Mouse (Mus musculus) hindbrain, postnatal 0 days (tissue): ENCODE measurements around the gene 6430628N08Rik. TPM values are rescaled to one million over a fixed set of nuclear protein-coding genes. Genes with fewer than 3 reads are reported as not detected.
A peak's percentile ranks its signal among the peaks of the same experiment; 100 is the strongest.

Experiments used
- ATAC-seq: fragments of 200-750 bp; cut with Nextera tagmentation; 2 replicates; pipeline ENCODE4 v1.8.0; 2017; ENCODE audit warnings: mild to moderate bottlenecking, moderate TSS enrichment, moderate library complexity
- DNase-seq: peaks from one replicate; pipeline ENCODE4 v3.0.0-alpha.2; 2015; ENCODE audit warnings: low spot score
- H3K27ac ChIP-seq: fragments of 300-500 bp; sonication (generic); 2 replicates; pipeline ENCODE4 v1.5.1; 2014; ENCODE audit warnings: mild to moderate bottlenecking
- H3K27me3 ChIP-seq: fragments of 300-500 bp; sonication (generic); 2 replicates; pipeline ENCODE4 v1.6.1; 2014; ENCODE audit warnings: low read length, mixed read lengths; ENCODE audit not compliant: insufficient read depth
- H3K36me3 ChIP-seq: fragments of 300-500 bp; sonication (generic); 2 replicates; pipeline ENCODE4 v1.6.1; 2014; ENCODE audit warnings: low read length, mixed read lengths; ENCODE audit not compliant: insufficient read depth
- H3K4me1 ChIP-seq: fragments of 300-500 bp; sonication (generic); 2 replicates; pipeline ENCODE4 v1.6.1; 2014; ENCODE audit warnings: antibody characterized with exemption, low read length, mixed read lengths; ENCODE audit not compliant: insufficient read depth
- H3K4me2 ChIP-seq: fragments of 300-500 bp; sonication (generic); 2 replicates; pipeline ENCODE4 v1.6.1; 2014; ENCODE audit warnings: low read depth, mild to moderate bottlenecking, low read length, moderate library complexity, mixed read lengths
- H3K4me3 ChIP-seq: fragments of 300-500 bp; sonication (generic); 2 replicates; pipeline ENCODE4 v1.5.1; 2014; ENCODE audit warnings: low read length
- H3K9ac ChIP-seq: fragments of 300-500 bp; sonication (generic); replicated peaks from 2 replicates; pipeline ENCODE4 v1.6.1; 2014; ENCODE audit warnings: mild to moderate bottlenecking, low read length, moderate library complexity, mixed read lengths
- H3K9me3 ChIP-seq: fragments of 300-500 bp; sonication (generic); 2 replicates; pipeline ENCODE4 v1.6.1; 2016; ENCODE audit warnings: low read length, mixed read lengths
- CTCF ChIP-seq: IDR thresholded peaks from 2 replicates; pipeline ENCODE4 v1.5.1; 2016; ENCODE audit warnings: antibody characterized with exemption, control low read depth, low read depth
- WGBS: fragments of 180-500 bp; shearing (Covaris S2); extraction: QIAGEN DNeasy Blood & Tissue Kit; methylation state at CpG from one replicate; pipeline ENCODE4 v1.1.7; 2014; 5-methylcytosine and 5-hydroxymethylcytosine counted together
- polyA plus RNA-seq: library from polyadenylated mRNA; unstranded; fragments of >200 nt; fragmentation: Nextera tagmentation; extraction: Ambion mirVana; gene quantifications from 2 replicates; pipeline ENCODE4 v1.2.1, GENCODE M21; 2015
- total RNA-seq: library from RNA; depleted of rRNA; stranded (reverse); fragments of >200 nt; gene quantifications from 2 replicates; pipeline ENCODE4 v1.2.3, GENCODE M21; 2014

6430628N08Rik gene
- total and polyA plus RNA-seq, 2 experiments from 2014 or later, result 0.16 to 0.49 TPM

DNA sequence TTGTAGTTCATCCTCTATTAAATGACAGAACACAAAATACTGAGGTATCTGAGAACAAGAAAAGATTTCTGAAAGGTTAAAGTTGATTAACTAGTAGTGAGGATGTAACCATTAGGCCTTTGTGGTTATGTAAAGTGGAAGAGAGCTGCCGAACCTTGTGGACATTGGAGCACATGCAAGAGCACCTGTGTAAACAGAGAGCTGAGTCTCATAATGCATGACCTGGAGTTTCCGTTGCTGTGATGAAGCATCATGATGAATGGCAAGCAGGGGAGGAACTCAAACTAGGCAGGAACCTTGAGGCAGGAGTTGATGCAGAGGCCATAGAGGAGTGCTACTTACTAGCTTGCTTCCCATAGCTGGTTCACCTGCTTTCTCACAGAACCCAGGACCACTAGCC, 39.8 kb upstream of the 6430628N08Rik start:
- Histone ChIP-seq H3K4me1 (peaks cover 7% of the 10 kb centered on the region), H3K27me3 (no peaks in the 10 kb centered on the region), H3K9me3 (no peaks in the 10 kb centered on the region), H3K27ac (no peak overlapping the region), H3K9ac (no peak overlapping the region), H3K36me3 (no peaks in the 10 kb centered on the region), H3K4me3 (no peak overlapping the region), H3K4me2 (no peak overlapping the region)
- WGBS, result 68% methylated on average over 2 of the region's 2 CpGs
- no peak for TF ChIP-seq CTCF
- no peak for DNase-seq
- no peak for ATAC-seq

DNA sequence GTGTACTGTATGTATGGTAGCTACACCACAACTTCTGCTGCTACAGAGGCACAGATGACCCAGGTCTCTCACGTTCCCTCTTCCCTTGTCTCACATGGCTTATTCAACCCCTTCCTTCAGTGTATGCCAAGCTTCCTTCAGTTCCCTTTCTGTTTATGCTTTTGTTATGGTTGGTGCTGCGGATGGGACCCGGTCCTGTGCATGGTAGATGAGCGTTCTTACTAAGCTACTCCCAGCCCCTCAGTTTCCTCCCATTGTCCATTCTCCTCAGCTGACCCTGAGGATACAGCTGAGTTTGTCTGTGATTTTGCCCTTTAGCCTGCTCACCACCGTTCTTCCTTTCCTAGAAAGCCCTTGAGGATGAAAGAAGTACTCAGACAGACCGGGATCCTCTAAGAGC, 38.9 kb upstream of the 6430628N08Rik start:
- Histone ChIP-seq H3K4me3 (no peak overlapping the region), H3K4me1 (peaks cover 12% of the 10 kb centered on the region), H3K36me3 (no peaks in the 10 kb centered on the region), H3K9me3 (no peaks in the 10 kb centered on the region), H3K9ac (no peak overlapping the region), H3K27me3 (no peaks in the 10 kb centered on the region), H3K4me2 (no peak overlapping the region), H3K27ac (no peak overlapping the region)
- DNase-seq, result no peak
- TF ChIP-seq CTCF, result no peak
- WGBS, result 85% methylated on average over 6 of the region's 6 CpGs
- ATAC-seq, result no peak

DNA sequence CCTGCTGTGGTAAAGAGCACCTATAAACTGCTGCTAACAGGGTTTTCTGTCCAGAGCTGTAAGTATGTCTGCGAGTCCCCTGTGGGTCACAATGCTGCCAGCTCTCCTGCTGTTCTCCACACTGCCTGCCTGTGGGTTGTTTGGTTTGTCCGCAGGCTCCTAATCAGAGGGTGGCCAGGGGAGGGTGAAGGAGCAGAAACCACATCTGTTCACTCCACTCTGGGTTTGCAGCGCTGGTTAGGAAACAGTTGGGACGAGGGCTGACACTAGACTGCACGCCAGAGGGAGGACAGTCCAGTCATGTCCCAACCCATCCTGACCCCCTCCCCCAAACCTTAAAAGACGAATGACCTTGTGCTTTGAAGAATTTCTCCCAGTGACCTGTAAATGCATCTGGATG, 35.4 kb upstream of the 6430628N08Rik start:
- WGBS, result 42% methylated on average over 6 of the region's 6 CpGs
- H3K4me1 ChIP-seq, result peaks cover 12% of the 10 kb centered on the region
- ATAC-seq, result no peak
- H3K27me3 ChIP-seq, result no peaks in the 10 kb centered on the region
- H3K27ac ChIP-seq, result peak overlapping the region; percentile 16; the same call in 1 of the 2 replicates
- H3K36me3 ChIP-seq, result no peaks in the 10 kb centered on the region
- H3K4me2 ChIP-seq, result no peak overlapping the region
- DNase-seq, result no peak
- TF ChIP-seq CTCF, result no peak
- no peaks in the 10 kb centered on the region for H3K9me3 ChIP-seq
- H3K4me3 ChIP-seq, result no peak overlapping the region
- no peak overlapping the region for H3K9ac ChIP-seq

DNA sequence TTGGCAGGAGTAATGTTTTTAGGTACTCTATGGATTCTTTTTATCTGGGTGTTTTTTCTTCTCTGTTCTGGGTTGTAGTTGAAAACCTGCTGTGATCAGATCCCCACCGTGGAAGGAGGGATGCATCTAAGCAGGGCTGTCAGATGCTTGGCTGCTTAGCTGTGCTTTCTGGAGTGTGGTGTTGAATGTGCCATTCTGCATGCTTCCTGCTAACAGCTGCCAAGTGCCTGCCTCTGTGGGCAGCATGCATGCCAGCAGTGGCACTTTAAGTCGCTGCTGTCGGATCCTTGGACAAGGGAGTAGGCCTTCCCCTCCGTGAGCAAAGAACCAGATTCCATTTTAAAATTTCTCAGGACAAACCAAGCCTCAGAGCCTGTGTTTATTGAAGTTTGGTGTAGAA, 34.9 kb upstream of the 6430628N08Rik start:
- H3K9me3 ChIP-seq, result no peaks in the 10 kb centered on the region
- WGBS, result 20% methylated on average over 4 of the region's 4 CpGs
- no peak overlapping the region for H3K9ac ChIP-seq
- H3K4me3 ChIP-seq, result no peak overlapping the region
- DNase-seq, result peak; percentile 71
- no peak for TF ChIP-seq CTCF
- peak; percentile 62; the same call in 1 of the 2 replicates for ATAC-seq
- no peaks in the 10 kb centered on the region for H3K36me3 ChIP-seq
- H3K4me2 ChIP-seq, result no peak overlapping the region
- H3K27ac ChIP-seq, result no peak overlapping the region; the same call in 1 of the 2 replicates
- no peaks in the 10 kb centered on the region for H3K27me3 ChIP-seq
- peaks cover 12% of the 10 kb centered on the region for H3K4me1 ChIP-seq

DNA sequence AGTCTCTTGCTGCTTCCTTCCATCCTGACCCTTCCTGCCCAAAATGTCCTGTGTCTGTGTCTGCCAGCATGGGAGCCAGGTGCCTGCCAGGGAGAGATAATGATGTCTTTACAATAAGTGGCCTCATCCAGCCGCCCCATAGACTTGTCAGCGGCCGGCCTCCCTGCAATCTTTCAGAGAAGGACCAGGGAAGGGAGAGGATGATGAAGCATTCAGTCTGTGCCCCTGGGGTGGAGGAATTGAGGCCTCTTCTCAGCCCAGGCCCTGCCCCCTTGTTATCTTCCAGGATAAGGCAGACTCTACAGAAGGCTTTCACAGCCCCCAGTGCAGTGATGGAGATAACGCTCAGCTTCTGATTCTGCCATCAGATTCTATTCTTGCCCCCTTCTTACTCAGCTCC, 34.2 kb upstream of the 6430628N08Rik start:
- ATAC-seq (no peak), DNase-seq (no peak)
- Histone ChIP-seq H3K4me3 (no peak overlapping the region), H3K27ac (no peak overlapping the region), H3K9ac (no peak overlapping the region), H3K27me3 (no peaks in the 10 kb centered on the region), H3K4me1 (peaks cover 12% of the 10 kb centered on the region), H3K4me2 (no peak overlapping the region), H3K9me3 (no peaks in the 10 kb centered on the region), H3K36me3 (0 out of 2 replicates have a peak, but pooled peaks cover 3% of the 10 kb centered on the region)
- WGBS, result 38% methylated on average over 4 of the region's 4 CpGs
- no peak for TF ChIP-seq CTCF

DNA sequence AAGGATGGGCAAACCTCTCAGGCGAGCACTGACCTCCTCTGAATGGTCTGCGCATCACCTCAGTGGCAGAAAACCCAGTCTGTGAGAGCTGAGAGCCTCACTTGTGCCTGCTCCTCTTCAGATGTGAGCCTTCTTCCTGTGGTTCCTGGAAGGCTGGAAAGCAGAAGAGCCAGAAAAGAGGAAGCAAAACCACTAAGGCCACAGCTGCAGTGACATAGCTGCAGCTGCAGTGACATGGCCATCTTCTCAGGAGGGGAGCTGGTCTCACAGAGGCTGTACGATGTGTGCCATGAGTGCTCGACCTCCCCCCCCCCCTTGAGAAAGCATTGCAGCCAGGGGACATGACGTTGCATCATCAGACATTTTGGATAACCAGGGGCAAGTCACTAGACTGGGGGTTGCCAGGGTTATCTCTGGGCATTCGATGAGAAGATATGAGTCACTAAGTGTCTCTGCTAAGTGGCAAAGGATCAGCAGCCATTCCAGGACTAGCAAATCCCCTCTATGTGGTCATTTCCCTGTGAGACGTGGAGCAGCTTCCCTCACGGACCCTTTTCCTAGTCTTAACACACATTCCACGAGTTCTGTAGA, 33.1 kb upstream of the 6430628N08Rik start:
- no peak overlapping the region for H3K27ac ChIP-seq
- no peak for TF ChIP-seq CTCF
- no peak overlapping the region for H3K9ac ChIP-seq
- no peaks in the 10 kb centered on the region for H3K27me3 ChIP-seq
- H3K4me2 ChIP-seq, result no peak overlapping the region
- DNase-seq, result no peak
- no peak overlapping the region for H3K4me3 ChIP-seq
- no peak for ATAC-seq
- no peaks in the 10 kb centered on the region for H3K9me3 ChIP-seq
- 79% methylated on average over 9 of the region's 9 CpGs for WGBS
- H3K4me1 ChIP-seq, result peaks cover 12% of the 10 kb centered on the region
- 0 out of 2 replicates have a peak, but pooled peaks cover 5% of the 10 kb centered on the region for H3K36me3 ChIP-seq

DNA sequence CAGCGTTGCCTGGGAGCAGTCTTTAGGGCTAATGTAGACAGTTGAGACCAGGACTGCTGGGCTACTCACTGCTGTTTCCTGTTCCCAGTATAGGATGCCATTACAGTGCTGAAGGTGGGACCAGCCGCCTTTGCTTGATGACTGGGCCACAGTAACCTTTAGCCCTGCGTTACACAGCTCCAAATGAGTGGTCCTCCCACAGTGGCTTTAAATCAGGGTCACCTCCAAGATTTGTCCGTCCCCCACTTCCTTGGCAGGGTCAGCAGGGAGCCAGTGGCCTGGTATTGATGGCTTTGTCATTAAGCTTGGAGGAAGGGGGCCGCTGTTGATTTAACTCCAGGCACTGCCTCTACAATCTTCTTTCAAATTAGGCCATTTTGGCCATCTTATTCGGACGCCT, 27.1 kb upstream of the 6430628N08Rik start:
- H3K4me3 ChIP-seq, result no peak overlapping the region
- H3K27ac ChIP-seq, result no peak overlapping the region
- 67% methylated on average over 7 of the region's 7 CpGs for WGBS
- no peak for ATAC-seq
- H3K36me3 ChIP-seq, result 0 out of 2 replicates have a peak, but pooled peaks cover 5% of the 10 kb centered on the region
- no peaks in the 10 kb centered on the region for H3K27me3 ChIP-seq
- no peak for DNase-seq
- no peak for TF ChIP-seq CTCF
- no peaks in the 10 kb centered on the region for H3K9me3 ChIP-seq
- H3K9ac ChIP-seq, result no peak overlapping the region
- no peaks in the 10 kb centered on the region for H3K4me1 ChIP-seq
- H3K4me2 ChIP-seq, result no peak overlapping the region
